Mouse (Mus musculus): ENCODE measurements around the gene Pdcd10. TPM values are rescaled to one million over a fixed set of nuclear protein-coding genes. Genes with fewer than 3 reads are reported as not detected.

Pdcd10 gene
- polyA plus RNA-seq (2015; fragmentation: Nextera tagmentation; extraction: Ambion mirVana): 80.7 and 82.1 TPM in 2 replicates

DNA sequence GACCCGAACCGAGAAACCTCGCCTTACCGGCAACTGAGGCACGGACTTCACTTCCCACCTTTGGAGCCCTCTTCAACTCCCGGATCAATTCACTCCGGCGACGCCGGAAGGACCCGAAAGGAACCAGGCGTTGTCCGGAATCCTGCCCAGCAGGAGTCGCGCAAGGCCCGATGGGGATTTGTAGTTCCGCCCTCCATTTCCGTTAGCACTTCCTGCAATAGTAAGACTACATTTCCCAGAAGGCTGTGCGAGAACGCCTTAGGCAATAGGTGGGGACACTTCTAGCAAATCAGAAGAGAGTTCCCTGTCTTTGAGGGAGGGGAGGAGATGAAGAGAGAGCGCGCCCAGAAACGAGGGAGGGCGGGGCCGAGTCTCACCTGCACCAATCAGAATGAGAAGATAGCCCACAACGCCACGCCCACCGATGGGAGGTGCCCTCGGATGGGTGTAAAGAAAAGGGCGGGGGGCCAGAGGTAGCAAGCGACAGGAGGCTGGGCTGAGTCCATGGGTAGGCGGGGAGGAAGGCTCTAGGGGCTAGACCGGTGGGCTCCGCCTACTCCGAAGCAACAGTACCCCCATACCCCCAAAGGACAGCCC is at the start of gene Pdcd10:
Pdcd10 (minus strand) TSS at position 162 of the 597 bp plus-strand sequence.
- Histone ChIP-seq H3K27ac (peak within 1 kb of the TSS; percentile 88), H3K9ac (replicated peaks) (peak within 1 kb of the TSS; percentile 90), H3K4me1 (replicated peaks) (peaks cover 15% of the 10 kb centered on the region), H3K36me3 (no peaks in the 10 kb centered on the region), H3K4me3 (replicated peaks) (peak within 1 kb of the TSS; percentile 95), H3K9me3 (no peaks in the 10 kb centered on the region), H3K4me2 (replicated peaks) (peak within 1 kb of the TSS; percentile 73), H3K27me3 (no peaks in the 10 kb centered on the region)
- ATAC-seq: peak; percentile 97
- WGBS: under 1% methylated on average over 35 of the region's 35 CpGs

DNA sequence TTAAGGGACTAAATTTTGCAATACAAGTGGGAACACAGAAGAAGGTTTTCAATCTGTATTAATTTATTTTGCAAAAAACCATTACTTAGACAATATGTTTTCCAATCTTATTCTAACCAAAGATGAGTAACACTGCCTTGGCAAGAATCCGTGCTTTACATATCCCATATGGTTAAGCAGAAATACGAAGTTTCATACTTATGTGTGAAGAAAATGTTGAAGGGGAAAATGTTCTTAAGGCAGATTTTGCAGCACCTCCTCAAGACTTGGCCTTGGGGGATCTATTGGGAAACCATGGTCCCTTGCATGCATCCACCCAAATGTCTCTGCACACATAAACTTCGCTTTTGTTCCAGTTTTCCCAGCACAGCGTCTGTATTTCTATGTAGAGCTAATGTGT is 28.2 kb upstream of the Pdcd10 start:
- Histone ChIP-seq H3K9me3 (no peaks in the 10 kb centered on the region), H3K4me2 (replicated peaks) (no peak overlapping the region), H3K4me1 (replicated peaks) (no peaks in the 10 kb centered on the region), H3K36me3 (no peaks in the 10 kb centered on the region), H3K27ac (no peak overlapping the region), H3K27me3 (no peaks in the 10 kb centered on the region), H3K4me3 (replicated peaks) (no peak overlapping the region), H3K9ac (replicated peaks) (no peak overlapping the region)
- 96% methylated on average over 4 of the region's 4 CpGs for WGBS
- no peak for ATAC-seq

GRCm38 (mm10) chr3:75583293-75583692 is 26.6 kb upstream of the Pdcd10 start:
- Histone ChIP-seq H3K4me2 (replicated peaks) (no peak overlapping the region), H3K36me3 (no peaks in the 10 kb centered on the region), H3K4me3 (replicated peaks) (no peak overlapping the region), H3K9me3 (no peaks in the 10 kb centered on the region), H3K4me1 (replicated peaks) (no peaks in the 10 kb centered on the region), H3K27ac (no peak overlapping the region), H3K9ac (replicated peaks) (no peak overlapping the region), H3K27me3 (no peaks in the 10 kb centered on the region)
- WGBS: 92% methylated on average over 3 of the region's 3 CpGs
- no peak for ATAC-seq

DNA sequence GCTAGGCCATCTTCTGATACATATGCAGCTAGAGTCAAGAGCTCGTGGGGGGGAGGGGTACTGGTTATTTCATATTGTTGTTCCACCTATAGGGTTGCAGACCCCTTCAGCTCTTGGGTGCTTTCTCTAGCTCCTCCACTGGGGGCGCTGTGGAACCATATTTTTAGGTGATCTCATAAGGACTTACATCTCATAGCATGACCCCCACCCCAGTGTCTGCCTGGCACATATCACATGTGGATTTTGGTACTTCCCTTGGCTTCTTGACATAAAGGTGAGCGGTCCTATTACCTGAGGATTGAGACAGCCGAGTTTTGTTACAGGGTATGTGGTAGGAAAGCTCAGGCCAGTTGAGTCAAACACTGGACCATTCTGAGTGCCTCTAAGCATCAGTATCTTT is 22.7 kb upstream of the Pdcd10 start:
- no peaks in the 10 kb centered on the region for H3K4me1 ChIP-seq (replicated peaks)
- WGBS: 55% methylated on average over 4 of the region's 4 CpGs
- H3K27me3 ChIP-seq: no peaks in the 10 kb centered on the region
- no peak overlapping the region for H3K4me2 ChIP-seq (replicated peaks)
- no peak overlapping the region for H3K4me3 ChIP-seq (replicated peaks)
- H3K9ac ChIP-seq (replicated peaks): no peak overlapping the region
- ATAC-seq: peak; percentile 30; the same call in 1 of the 2 replicates
- no peaks in the 10 kb centered on the region for H3K36me3 ChIP-seq
- H3K9me3 ChIP-seq: no peaks in the 10 kb centered on the region
- no peak overlapping the region for H3K27ac ChIP-seq

- Histone ChIP-seq H3K27me3 (no peaks in the 10 kb centered on the region), H3K9me3 (no peaks in the 10 kb centered on the region), H3K4me2 (replicated peaks) (no peak overlapping the region), H3K9ac (replicated peaks) (no peak overlapping the region), H3K27ac (no peak overlapping the region), H3K36me3 (no peaks in the 10 kb centered on the region), H3K4me3 (replicated peaks) (no peak overlapping the region), H3K4me1 (replicated peaks) (no peaks in the 10 kb centered on the region)
- no peak for ATAC-seq
- 76% methylated on average over 1 of the region's 1 CpGs for WGBS
These were observed 18.9 kb upstream of the Pdcd10 start for GRCm38 (mm10) chr3:75575582-75575981.

- H3K27ac ChIP-seq: no peak overlapping the region
- no peaks in the 10 kb centered on the region for H3K36me3 ChIP-seq
- no peak overlapping the region for H3K9ac ChIP-seq (replicated peaks)
These were observed 17.4 kb upstream of the Pdcd10 start for GRCm38 (mm10) chr3:75574074-75574473.

GRCm38 (mm10) chr3:75557292-75557691 is 636 bp upstream of the Pdcd10 start, which contains the start of gene Serpini1:
Gene Serpini1, plus strand, starts transcription at chr3:75557547.
- no peaks in the 10 kb centered on the region for H3K27me3 ChIP-seq
- H3K27ac ChIP-seq: peak within 1 kb of the TSS; percentile 88
- ATAC-seq: peak; percentile 96
- peak within 1 kb of the TSS; percentile 95 for H3K4me3 ChIP-seq (replicated peaks)
- H3K9ac ChIP-seq (replicated peaks): peak within 1 kb of the TSS; percentile 90
- no peaks in the 10 kb centered on the region for H3K9me3 ChIP-seq
- peak within 1 kb of the TSS; percentile 73 for H3K4me2 ChIP-seq (replicated peaks)
- under 1% methylated on average over 19 of the region's 19 CpGs for WGBS
- H3K36me3 ChIP-seq: no peaks in the 10 kb centered on the region
- H3K4me1 ChIP-seq (replicated peaks): peaks cover 15% of the 10 kb centered on the region

More at GRCm38 (mm10) chr3:75574074-75574473, 17.4 kb upstream of the Pdcd10 start:
- no peaks in the 10 kb centered on the region for H3K4me1 ChIP-seq (replicated peaks)
- no peaks in the 10 kb centered on the region for H3K9me3 ChIP-seq
- H3K4me3 ChIP-seq (replicated peaks): no peak overlapping the region
- H3K27me3 ChIP-seq: no peaks in the 10 kb centered on the region
- H3K4me2 ChIP-seq (replicated peaks): no peak overlapping the region
- WGBS: 60% methylated on average over 2 of the region's 2 CpGs
- no peak for ATAC-seq

- Histone ChIP-seq H3K27ac (peak overlapping the region; percentile 65), H3K9ac (replicated peaks) (peak overlapping the region; percentile 90), H3K4me2 (replicated peaks) (peak overlapping the region; percentile 73), H3K9me3 (no peaks in the 10 kb centered on the region), H3K4me1 (replicated peaks) (peaks cover 15% of the 10 kb centered on the region), H3K27me3 (no peaks in the 10 kb centered on the region), H3K36me3 (no peaks in the 10 kb centered on the region), H3K4me3 (replicated peaks) (peak overlapping the region; percentile 95)
- under 1% methylated on average over 36 of the region's 36 CpGs for WGBS
- peak; percentile 67; the same call in 1 of the 2 replicates for ATAC-seq
These were observed 448 bp downstream of the Pdcd10 start for GRCm38 (mm10) chr3:75556121-75556694.

- no peak for ATAC-seq
- Histone ChIP-seq H3K36me3 (no peaks in the 10 kb centered on the region), H3K4me2 (replicated peaks) (no peak overlapping the region), H3K4me1 (replicated peaks) (peaks cover 15% of the 10 kb centered on the region), H3K27ac (no peak overlapping the region), H3K9me3 (no peaks in the 10 kb centered on the region), H3K27me3 (no peaks in the 10 kb centered on the region), H3K9ac (replicated peaks) (no peak overlapping the region), H3K4me3 (replicated peaks) (no peak overlapping the region)
These were observed 5.4 kb downstream of the Pdcd10 start for GRCm38 (mm10) chr3:75551248-75551647.

- no peak for ATAC-seq
- Histone ChIP-seq H3K9ac (replicated peaks) (no peak overlapping the region), H3K27ac (no peak overlapping the region), H3K4me3 (replicated peaks) (no peak overlapping the region), H3K4me2 (replicated peaks) (no peak overlapping the region), H3K36me3 (peaks cover 5% of the 10 kb centered on the region), H3K4me1 (replicated peaks) (0 out of 2 replicates have a peak, but pooled peaks cover 4% of the 10 kb centered on the region), H3K9me3 (no peaks in the 10 kb centered on the region), H3K27me3 (no peaks in the 10 kb centered on the region)
- 96% methylated on average over 1 of the region's 1 CpGs for WGBS
These were observed 12.4 kb downstream of the Pdcd10 start for GRCm38 (mm10) chr3:75544287-75544686.

GRCm38 (mm10) chr3:75542852-75543251 is 13.8 kb downstream of the Pdcd10 start:
- H3K9me3 ChIP-seq: no peaks in the 10 kb centered on the region
- H3K27me3 ChIP-seq: no peaks in the 10 kb centered on the region
- no peak overlapping the region for H3K4me3 ChIP-seq (replicated peaks)
- peaks cover 11% of the 10 kb centered on the region for H3K36me3 ChIP-seq
- no peak overlapping the region for H3K9ac ChIP-seq (replicated peaks)
- ATAC-seq: no peak
- H3K27ac ChIP-seq: no peak overlapping the region
- 64% methylated on average over 3 of the region's 3 CpGs for WGBS
- 0 out of 2 replicates have a peak, but pooled peaks cover 4% of the 10 kb centered on the region for H3K4me1 ChIP-seq (replicated peaks)
- no peak overlapping the region for H3K4me2 ChIP-seq (replicated peaks)

GRCm38 (mm10) chr3:75541259-75541658 is 15.4 kb downstream of the Pdcd10 start:
- Histone ChIP-seq H3K4me1 (replicated peaks) (0 out of 2 replicates have a peak, but pooled peaks cover 4% of the 10 kb centered on the region), H3K4me2 (replicated peaks) (no peak overlapping the region), H3K9me3 (no peaks in the 10 kb centered on the region), H3K36me3 (peaks cover 18% of the 10 kb centered on the region), H3K27me3 (no peaks in the 10 kb centered on the region), H3K9ac (replicated peaks) (no peak overlapping the region), H3K27ac (no peak overlapping the region), H3K4me3 (replicated peaks) (no peak overlapping the region)
- 98% methylated on average over 4 of the region's 4 CpGs for WGBS
- no peak for ATAC-seq

All from midbrain, embryonic 13.5 days (tissue).